Mouse (Mus musculus): ENCODE data around the gene Gm4307. TPM values are rescaled to one million over a fixed set of nuclear protein-coding genes. Genes with fewer than 3 reads are reported as not detected.
"Not testable (repeated sequence)": the region's sequence is repeated elsewhere in the genome, so short reads cannot be mapped to it uniquely, and the experiment has no call there.

The Gm4307 gene
- polyA plus RNA-seq (2015; fragmentation: Nextera tagmentation; extraction: Ambion mirVana): not detected in 2 replicates

- WGBS: no CpG with 5 or more reads among the region's 3 CpGs
- ATAC-seq (replicated peaks; ENCODE audit: insufficient number of reproducible peaks, insufficient read depth, low FRiP score, low read depth): not testable (repeated sequence)
Measured at GRCm38 (mm10) chr10:100361038-100361437, at the start of gene Gm4307. Gm4307 (plus strand) TSS chr10:100361338.

GRCm38 (mm10) chr10:100335376-100335775 is 25.8 kb upstream of the Gm4307 start, which contains the start of gene Gm4301:
Gm4301 (plus strand) TSS chr10:100335676.
- H3K4me1 ChIP-seq (replicated peaks); H3K9ac ChIP-seq; H3K36me3 ChIP-seq; H3K27ac ChIP-seq; ATAC-seq (replicated peaks; ENCODE audit: insufficient number of reproducible peaks, insufficient read depth, low FRiP score, low read depth); H3K9me3 ChIP-seq (replicated peaks); H3K4me2 ChIP-seq; H3K4me3 ChIP-seq; H3K27me3 ChIP-seq: not testable (repeated sequence)
- WGBS: no CpG with 5 or more reads among the region's 2 CpGs

More at GRCm38 (mm10) chr10:100361038-100361437, at the start of gene Gm4307:
- H3K27me3 ChIP-seq; H3K36me3 ChIP-seq; H3K9ac ChIP-seq; H3K4me1 ChIP-seq (replicated peaks); H3K4me2 ChIP-seq; H3K4me3 ChIP-seq; H3K27ac ChIP-seq; H3K9me3 ChIP-seq (replicated peaks): not testable (repeated sequence)

- H3K27me3 ChIP-seq; H3K36me3 ChIP-seq; H3K4me2 ChIP-seq; H3K27ac ChIP-seq; H3K4me3 ChIP-seq; H3K9me3 ChIP-seq (replicated peaks); H3K9ac ChIP-seq; ATAC-seq (replicated peaks; ENCODE audit: insufficient number of reproducible peaks, insufficient read depth, low FRiP score, low read depth); H3K4me1 ChIP-seq (replicated peaks): not testable (repeated sequence)
- WGBS: no CpG with 5 or more reads among the region's 3 CpGs
Measured at GRCm38 (mm10) chr10:100340536-100340935, 20.6 kb upstream of the Gm4307 start, which contains the start of gene Gm4302. Gm4302 (plus strand) TSS chr10:100340836.

- not testable (repeated sequence) for H3K9me3 ChIP-seq (replicated peaks); H3K9ac ChIP-seq; H3K4me1 ChIP-seq (replicated peaks); H3K4me2 ChIP-seq; ATAC-seq (replicated peaks; ENCODE audit: insufficient number of reproducible peaks, insufficient read depth, low FRiP score, low read depth); H3K36me3 ChIP-seq; H3K27ac ChIP-seq; H3K27me3 ChIP-seq; H3K4me3 ChIP-seq
- no CpG with 5 or more reads among the region's 3 CpGs for WGBS
Measured at GRCm38 (mm10) chr10:100345672-100346071, 15.5 kb upstream of the Gm4307 start, which contains the start of gene Gm4303. Gm4303 (plus strand) TSS chr10:100345972.

GRCm38 (mm10) chr10:100350793-100351192 is 10.3 kb upstream of the Gm4307 start, which contains the start of gene Gm4305:
Gm4305 (plus strand) TSS chr10:100351093.
- not testable (repeated sequence) for H3K36me3 ChIP-seq; H3K4me2 ChIP-seq; H3K27me3 ChIP-seq; ATAC-seq (replicated peaks; ENCODE audit: insufficient number of reproducible peaks, insufficient read depth, low FRiP score, low read depth); H3K4me1 ChIP-seq (replicated peaks); H3K9me3 ChIP-seq (replicated peaks); H3K27ac ChIP-seq; H3K4me3 ChIP-seq; H3K9ac ChIP-seq
- WGBS: no CpG with 5 or more reads among the region's 3 CpGs

GRCm38 (mm10) chr10:100356841-100357240 is 4.3 kb upstream of the Gm4307 start:
- not testable (repeated sequence) for ATAC-seq (replicated peaks; ENCODE audit: insufficient number of reproducible peaks, insufficient read depth, low FRiP score, low read depth); H3K36me3 ChIP-seq; H3K27ac ChIP-seq; H3K27me3 ChIP-seq; H3K4me2 ChIP-seq; H3K9ac ChIP-seq; H3K4me3 ChIP-seq; H3K9me3 ChIP-seq (replicated peaks); H3K4me1 ChIP-seq (replicated peaks)
- 57% methylated on average over 2 of the region's 2 CpGs for WGBS

- H3K9ac ChIP-seq; H3K4me1 ChIP-seq (replicated peaks); H3K4me2 ChIP-seq; H3K36me3 ChIP-seq; H3K27me3 ChIP-seq; H3K27ac ChIP-seq; H3K4me3 ChIP-seq; ATAC-seq (replicated peaks; ENCODE audit: insufficient number of reproducible peaks, insufficient read depth, low FRiP score, low read depth); H3K9me3 ChIP-seq (replicated peaks): not testable (repeated sequence)
- no CpG with 5 or more reads among the region's 2 CpGs for WGBS
Measured at GRCm38 (mm10) chr10:100382460-100382859, 21.3 kb downstream of the Gm4307 start, which contains the start of gene Gm4312. Gm4312 (minus strand) TSS chr10:100382560.

GRCm38 (mm10) chr10:100402301-100402700 is 41.2 kb downstream of the Gm4307 start:
- WGBS: 77% methylated on average over 6 of the region's 6 CpGs
- H3K4me3 ChIP-seq; H3K4me1 ChIP-seq (replicated peaks); H3K9me3 ChIP-seq (replicated peaks); H3K9ac ChIP-seq; H3K27me3 ChIP-seq; H3K27ac ChIP-seq; H3K4me2 ChIP-seq; H3K36me3 ChIP-seq; ATAC-seq (replicated peaks; ENCODE audit: insufficient number of reproducible peaks, insufficient read depth, low FRiP score, low read depth): not testable (repeated sequence)

Other genes starting within 250 kb of the Gm4307 start
- gene Gm4301, start 25.7 kb upstream of the Gm4307 start, polyA plus RNA-seq (2015; fragmentation: Nextera tagmentation; extraction: Ambion mirVana): not detected in 2 replicates
- gene Gm4302, start 20.5 kb upstream of the Gm4307 start, polyA plus RNA-seq (2015; fragmentation: Nextera tagmentation; extraction: Ambion mirVana): not detected in 2 replicates
- not detected in 2 replicates for gene Gm4303, start 15.4 kb upstream of the Gm4307 start, polyA plus RNA-seq (2015; fragmentation: Nextera tagmentation; extraction: Ambion mirVana)
- not detected in 2 replicates for gene Gm4305, start 10.2 kb upstream of the Gm4307 start, polyA plus RNA-seq (2015; fragmentation: Nextera tagmentation; extraction: Ambion mirVana)
- not detected in 2 replicates for gene Gm4312, start 21.2 kb downstream of the Gm4307 start, polyA plus RNA-seq (2015; fragmentation: Nextera tagmentation; extraction: Ambion mirVana)
- 13.6 and 15.2 TPM in 2 replicates for gene Tmtc3, start 126.0 kb downstream of the Gm4307 start, polyA plus RNA-seq (2015; fragmentation: Nextera tagmentation; extraction: Ambion mirVana)
- gene Cep290, start 126.2 kb downstream of the Gm4307 start, polyA plus RNA-seq (2015; fragmentation: Nextera tagmentation; extraction: Ambion mirVana): 2.7 and 2.8 TPM in 2 replicates
- gene 4930430F08Rik, start 229.1 kb downstream of the Gm4307 start, polyA plus RNA-seq (2015; fragmentation: Nextera tagmentation; extraction: Ambion mirVana): 5.9 and 8.7 TPM in 2 replicates
- not detected in 2 replicates for gene 1700017N19Rik, start 229.1 kb downstream of the Gm4307 start, polyA plus RNA-seq (2015; fragmentation: Nextera tagmentation; extraction: Ambion mirVana)